Mouse (Mus musculus): ENCODE results near the gene Kcnmb2.

The Kcnmb2 gene

DNA sequence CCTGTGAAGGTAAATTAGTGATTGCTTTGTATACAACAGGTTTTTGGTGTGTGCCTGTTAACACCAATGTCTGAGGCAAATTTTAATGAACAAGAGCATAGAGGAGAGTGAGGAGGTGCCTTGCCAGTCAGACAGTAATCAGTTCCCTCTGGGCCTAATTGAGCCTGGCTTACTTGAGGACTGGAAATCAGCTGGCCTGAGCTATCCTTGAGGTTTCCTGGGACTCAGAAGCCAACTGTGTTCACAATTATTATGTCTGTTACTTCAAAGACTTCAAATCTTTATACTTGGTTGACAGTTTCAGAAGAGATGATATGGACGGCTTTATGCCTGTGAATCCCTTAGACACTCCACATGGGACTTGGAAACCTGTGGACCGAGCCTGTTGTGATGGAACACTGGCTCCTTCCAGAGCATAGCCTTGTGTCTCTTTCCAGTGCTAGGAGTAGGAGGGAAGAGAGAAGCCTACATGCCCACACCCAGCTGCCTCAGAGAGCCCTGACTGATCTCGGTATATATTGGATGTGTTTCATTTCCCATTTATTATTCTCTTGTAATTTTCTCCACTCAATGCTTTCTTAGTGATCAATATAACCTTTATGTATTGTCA is 230.2 kb downstream of the Kcnmb2 start:
- in situ Hi-C loops (cut with MboI; ENCODE audit: low sequenced_read_pairs) = no loop called here

DNA sequence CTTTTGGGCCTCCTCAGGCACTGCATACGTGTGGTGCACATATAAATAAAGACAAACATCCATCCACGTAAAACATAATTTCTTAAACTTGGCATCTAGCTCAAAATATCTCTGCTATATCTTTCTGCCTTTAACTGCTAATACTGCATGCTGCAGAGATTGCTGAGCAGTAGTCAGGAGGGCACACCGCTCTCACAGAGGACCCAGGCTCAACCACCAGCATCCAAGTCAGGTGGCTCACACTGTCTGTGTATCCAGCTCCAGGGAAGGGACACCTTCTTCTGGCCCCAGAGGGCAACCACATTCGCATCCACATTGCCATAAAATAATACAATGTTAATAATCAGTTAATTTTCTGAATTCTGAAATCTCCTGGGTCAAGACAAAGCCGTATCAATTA is 241.9 kb downstream of the Kcnmb2 start:
- in situ Hi-C loops (cut with MboI; ENCODE audit: low sequenced_read_pairs) = no loop called here

DNA sequence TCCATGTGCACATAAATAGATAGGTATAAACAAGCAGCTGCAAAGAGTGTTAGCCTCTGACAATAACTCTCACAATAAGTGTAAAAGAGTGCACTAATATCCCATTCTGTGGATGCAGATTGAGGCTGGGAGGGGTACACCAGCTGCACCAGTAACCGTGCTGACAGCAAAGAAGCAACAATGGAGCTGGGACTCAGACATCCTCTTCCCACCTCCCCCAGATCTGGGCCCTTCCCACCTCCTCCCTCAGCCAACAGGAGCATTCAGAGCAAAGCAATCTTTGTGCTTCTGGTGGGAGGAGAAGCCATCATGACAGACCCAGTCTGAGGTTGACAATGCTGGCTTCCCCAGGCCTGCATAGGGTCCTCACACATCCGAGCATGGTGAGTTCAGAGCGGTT is 242.3 kb downstream of the Kcnmb2 start:
- in situ Hi-C loops (cut with MboI; ENCODE audit: low sequenced_read_pairs) = no loop called here

- in situ Hi-C loops (cut with MboI; ENCODE audit: low sequenced_read_pairs) = no loop called here
Observed at GRCm38 (mm10) chr3:32147739-32148138, 245.4 kb downstream of the Kcnmb2 start.

GRCm38 (mm10) chr3:32149851-32150570 is 247.7 kb downstream of the Kcnmb2 start:
- in situ Hi-C loops (cut with MboI; ENCODE audit: low sequenced_read_pairs) = no loop called here

DNA sequence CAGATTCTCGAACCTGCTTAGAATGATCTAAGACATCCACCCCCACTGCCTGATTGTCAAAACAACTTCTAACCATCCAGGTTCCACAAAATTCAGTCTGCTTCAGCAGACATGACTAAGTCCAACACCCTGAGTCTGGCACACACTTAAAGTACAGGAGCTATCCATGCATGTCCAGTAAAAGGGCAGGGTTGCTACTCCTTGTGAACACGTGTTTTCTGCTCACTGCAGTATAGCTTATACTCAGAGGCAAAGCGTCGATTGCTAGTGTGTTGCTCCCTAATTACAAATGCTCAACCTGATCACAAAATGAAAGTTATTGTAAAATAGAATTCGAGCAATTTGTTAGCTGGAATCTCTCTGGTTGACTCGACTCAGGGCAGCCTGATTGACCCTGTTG is 278.2 kb downstream of the Kcnmb2 start:
- in situ Hi-C loops (cut with MboI; ENCODE audit: low sequenced_read_pairs) = loop anchor here (25.0 kb wide), 1 partner anchor 393 kb away; no protein-coding TSS in a partner anchor

DNA sequence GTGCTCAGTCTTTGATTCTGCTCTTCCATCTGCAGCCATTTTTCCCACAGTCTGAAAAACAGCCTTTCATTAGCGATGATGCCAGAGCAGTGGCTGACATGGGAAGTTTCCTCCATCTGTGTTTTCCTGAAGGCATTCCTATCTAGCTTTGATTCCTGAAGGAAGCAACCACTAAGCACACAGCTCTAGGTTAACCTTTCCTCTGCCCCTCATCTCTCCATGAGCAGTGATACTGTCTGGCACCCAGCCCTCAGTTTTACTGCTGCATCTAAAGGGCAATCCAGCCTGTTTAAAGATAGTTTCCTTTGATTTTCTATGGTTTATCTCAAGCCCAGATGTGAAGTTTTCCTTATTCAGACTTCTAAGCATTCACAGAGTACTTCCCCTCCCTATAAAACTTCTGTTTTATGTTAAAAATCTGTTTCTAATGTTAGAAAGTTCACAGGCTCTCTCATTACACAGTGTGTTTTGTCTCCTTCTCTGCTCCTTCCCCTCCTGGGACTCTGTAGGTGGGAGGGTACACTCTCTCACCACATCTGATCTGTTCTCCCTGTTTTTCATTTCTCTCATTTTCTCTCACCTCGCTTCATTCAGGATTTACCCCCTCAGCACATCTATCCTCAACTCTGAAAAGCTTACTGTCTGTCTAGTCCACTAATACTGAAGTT is 283.7 kb downstream of the Kcnmb2 start:
- in situ Hi-C loops (cut with MboI; ENCODE audit: low sequenced_read_pairs) = loop anchor here (25.0 kb wide), 1 partner anchor 399 kb away; no protein-coding TSS in a partner anchor

DNA sequence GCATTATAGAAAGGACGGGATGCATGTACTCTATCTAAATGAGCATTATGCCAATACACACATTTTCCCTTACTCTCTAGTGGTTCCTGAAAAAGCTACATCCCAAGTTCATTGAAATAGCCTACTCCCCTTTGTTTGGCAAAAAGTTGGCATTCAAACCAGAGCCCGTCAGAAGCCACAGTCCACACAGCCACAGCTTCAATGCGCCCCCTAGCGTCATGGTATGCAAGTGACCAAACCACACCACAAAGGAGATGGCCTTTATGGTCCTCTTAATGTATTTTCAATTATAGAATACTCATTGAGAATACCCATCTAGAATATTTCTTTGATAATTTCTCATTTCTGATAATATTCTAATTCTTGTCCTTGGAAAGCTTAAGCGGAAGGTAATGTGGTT is 286.2 kb downstream of the Kcnmb2 start:
- in situ Hi-C loops (cut with MboI; ENCODE audit: low sequenced_read_pairs) = loop anchor here (25.0 kb wide), 1 partner anchor 401 kb away; no protein-coding TSS in a partner anchor

DNA sequence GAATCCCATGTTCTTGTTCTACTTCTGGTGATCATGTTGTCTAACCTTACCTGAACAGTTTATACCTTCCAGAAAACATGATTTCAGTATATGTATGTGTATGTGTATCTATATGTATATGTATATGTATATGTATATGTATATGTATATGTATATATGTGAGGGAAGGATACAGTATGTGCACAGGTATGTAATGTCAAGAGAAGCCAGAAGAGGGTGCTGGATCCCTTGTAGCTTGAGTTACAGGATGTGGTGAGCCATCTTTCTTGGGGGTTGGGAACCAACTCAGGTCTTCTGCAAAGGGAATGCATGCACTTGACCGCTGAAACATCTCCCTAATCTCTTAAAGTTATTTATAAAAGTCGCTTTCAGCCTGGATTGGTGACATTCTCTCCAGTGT is 286.6 kb downstream of the Kcnmb2 start:
- in situ Hi-C loops (cut with MboI; ENCODE audit: low sequenced_read_pairs) = loop anchor here (25.0 kb wide), 1 partner anchor 402 kb away; no protein-coding TSS in a partner anchor

- in situ Hi-C loops (cut with MboI; ENCODE audit: low sequenced_read_pairs) = loop anchor here (25.0 kb wide), 1 partner anchor 403 kb away; no protein-coding TSS in a partner anchor
Observed at GRCm38 (mm10) chr3:32189956-32190355, 287.6 kb downstream of the Kcnmb2 start.

- in situ Hi-C loops (cut with MboI; ENCODE audit: low sequenced_read_pairs) = loop anchor here (25.0 kb wide), 1 partner anchor 407 kb away; no protein-coding TSS in a partner anchor
Observed at GRCm38 (mm10) chr3:32194014-32194413, 291.7 kb downstream of the Kcnmb2 start.

- in situ Hi-C loops (cut with MboI; ENCODE audit: low sequenced_read_pairs) = no loop called here
Observed at GRCm38 (mm10) chr3:32226755-32227154, 324.4 kb downstream of the Kcnmb2 start.

GRCm38 (mm10) chr3:32236766-32237165 is 334.5 kb downstream of the Kcnmb2 start:
- in situ Hi-C loops (cut with MboI; ENCODE audit: low sequenced_read_pairs) = no loop called here
